Mouse (Mus musculus) MEL (cell line): Measurements from ENCODE around the gene Abl1. TPM values are rescaled to one million over a fixed set of nuclear protein-coding genes. Genes with fewer than 3 reads are reported as not detected.

ENCODE experiments used
- DNase-seq: peaks from one replicate; pipeline ENCODE4 v3.0.0; 2011; ENCODE audit warnings: low read depth, low spot score
- H3K27ac ChIP-seq: 2 replicates; pipeline ENCODE4 v1.5.1; 2012; ENCODE audit warnings: low read depth, mild to moderate bottlenecking, control low read depth, low read length, moderate library complexity; ENCODE audit not compliant: control insufficient read depth
- H3K27me3 ChIP-seq, 2 experiments: fragments of 150-350 bp in 1 of 2; sonication (generic) in 1 of 2; 2 replicates each; pipeline ENCODE4 v1.6.1; 2012; ENCODE audit warnings: low read length in 2 of 2, mild to moderate bottlenecking in 2 of 2, improper control_type of control experiment in 1 of 2, moderate library complexity in 1 of 2; ENCODE audit not compliant: insufficient read depth in 2 of 2, control insufficient read depth in 1 of 2
- H3K36me3 ChIP-seq, 2 experiments: 2 replicates each; pipeline ENCODE4 v1.6.1; 2012 to 2014; ENCODE audit warnings: low read length in 2 of 2, improper control_type of control experiment in 1 of 2, inconsistent platforms in 1 of 2, mild to moderate bottlenecking in 1 of 2; ENCODE audit not compliant: insufficient read depth in 2 of 2, control insufficient read depth in 1 of 2
- H3K4me1 ChIP-seq, 2 experiments: fragments of 150-350 bp in 1 of 2; sonication (generic) in 1 of 2; 2 replicates each; pipeline ENCODE4 v1.6.1; 2012; ENCODE audit warnings: low read length in 2 of 2, improper control_type of control experiment in 1 of 2, mild to moderate bottlenecking in 1 of 2; ENCODE audit not compliant: insufficient read depth in 2 of 2, control insufficient read depth in 1 of 2
- H3K4me3 ChIP-seq, 2 experiments: fragments of 150-350 bp in 1 of 2; sonication (generic) in 1 of 2; 2 replicates each; pipeline ENCODE4 v1.5.1; 2012; ENCODE audit warnings: low read depth in 2 of 2, low read length in 2 of 2, mild to moderate bottlenecking in 2 of 2, moderate library complexity in 2 of 2, control low read depth in 1 of 2, improper control_type of control experiment in 1 of 2; ENCODE audit not compliant: control insufficient read depth in 1 of 2, insufficient read depth in 1 of 2
- H3K79me2 ChIP-seq: 2 replicates; pipeline ENCODE4 v1.6.1; 2012; ENCODE audit warnings: mild to moderate bottlenecking, low read length, moderate library complexity; ENCODE audit not compliant: control insufficient read depth, poor library complexity, insufficient read depth
- H3K9ac ChIP-seq: 2 replicates; pipeline ENCODE4 v1.6.1; 2012; ENCODE audit warnings: low read depth, mild to moderate bottlenecking, control low read depth, low read length, moderate library complexity; ENCODE audit not compliant: control insufficient read depth, poor library complexity, severe bottlenecking
- H3K9me3 ChIP-seq: fragments of 150-350 bp; sonication (generic); replicated peaks from 2 replicates; pipeline ENCODE4 v1.6.1; 2012; ENCODE audit warnings: mild to moderate bottlenecking, low read length, improper control_type of control experiment, moderate library complexity; ENCODE audit not compliant: insufficient read depth
- BHLHE40 ChIP-seq: IDR thresholded peaks from 2 replicates; pipeline ENCODE4 v1.6.1; 2012; ENCODE audit warnings: low read depth, mild to moderate bottlenecking, inconsistent platforms, low read length, improper control_type of control experiment, borderline replicate concordance
- CHD1 ChIP-seq: IDR thresholded peaks from 2 replicates; pipeline ENCODE4 v1.6.1; 2012; ENCODE audit warnings: low read depth, mild to moderate bottlenecking, inconsistent platforms, low read length, improper control_type of control experiment
- ETS1 ChIP-seq: IDR thresholded peaks from 2 replicates; pipeline ENCODE4 v1.6.1; 2012; ENCODE audit warnings: low read depth, mild to moderate bottlenecking, inconsistent platforms, low read length, improper control_type of control experiment, moderate library complexity
- GATA1 ChIP-seq: IDR thresholded peaks from 2 replicates; pipeline ENCODE4 v1.6.1; 2011; ENCODE audit warnings: low read depth, low read length, improper control_type of control experiment
- HCFC1 ChIP-seq: IDR thresholded peaks from 2 replicates; pipeline ENCODE4 v1.6.1; 2012; ENCODE audit warnings: low read depth, mild to moderate bottlenecking, inconsistent platforms, low read length, improper control_type of control experiment, moderate library complexity
- JUND ChIP-seq: IDR thresholded peaks from 2 replicates; pipeline ENCODE4 v1.6.1; 2011; ENCODE audit warnings: low read depth, mild to moderate bottlenecking, improper control_type of control experiment, low read length
- MEF2A ChIP-seq: IDR thresholded peaks from 2 replicates; pipeline ENCODE4 v1.6.1; 2014; ENCODE audit warnings: low read depth, mild to moderate bottlenecking, inconsistent platforms, low read length, improper control_type of control experiment; ENCODE audit not compliant: poor library complexity, insufficient replicate concordance, severe bottlenecking; ENCODE audit errors: extremely low read depth
- MYC ChIP-seq: IDR thresholded peaks from 2 replicates; pipeline ENCODE4 v1.6.1; 2011; ENCODE audit warnings: low read depth, mild to moderate bottlenecking, low read length, improper control_type of control experiment, moderate library complexity
- NRF1 ChIP-seq: IDR thresholded peaks from 2 replicates; pipeline ENCODE4 v1.6.1; 2014; ENCODE audit warnings: low read depth, mild to moderate bottlenecking, inconsistent platforms, low read length, improper control_type of control experiment, moderate library complexity; ENCODE audit not compliant: poor library complexity, insufficient read depth, severe bottlenecking
- POLR2AphosphoS5 ChIP-seq: IDR thresholded peaks from 2 replicates; pipeline ENCODE4 v1.6.1; 2012; ENCODE audit warnings: low read depth, borderline replicate concordance, mild to moderate bottlenecking, inconsistent platforms, low read length, moderate library complexity, mixed read lengths
- RCOR1 ChIP-seq: IDR thresholded peaks from 2 replicates; pipeline ENCODE4 v1.6.1; 2012; ENCODE audit warnings: low read depth, mild to moderate bottlenecking, inconsistent platforms, low read length, improper control_type of control experiment
- UBTF ChIP-seq: IDR thresholded peaks from 2 replicates; pipeline ENCODE4 v1.6.1; 2012; ENCODE audit warnings: low read depth, mild to moderate bottlenecking, inconsistent platforms, low read length, improper control_type of control experiment, moderate library complexity, borderline replicate concordance; ENCODE audit not compliant: insufficient read depth
- USF1 ChIP-seq: IDR thresholded peaks from 2 replicates; pipeline ENCODE4 v1.6.1; 2014; ENCODE audit warnings: low read depth, mild to moderate bottlenecking, inconsistent platforms, low read length, improper control_type of control experiment, moderate library complexity
- ZKSCAN1 ChIP-seq: IDR thresholded peaks from 2 replicates; pipeline ENCODE4 v1.6.1; 2012; ENCODE audit warnings: low read depth, mild to moderate bottlenecking, inconsistent platforms, low read length, improper control_type of control experiment, moderate library complexity
- ZMIZ1 ChIP-seq: IDR thresholded peaks from 2 replicates; pipeline ENCODE4 v1.6.1; 2012; ENCODE audit warnings: low read depth, mild to moderate bottlenecking, inconsistent platforms, low read length, improper control_type of control experiment, moderate library complexity
- ZNF384 ChIP-seq: IDR thresholded peaks from 2 replicates; pipeline ENCODE4 v1.6.1; 2012; ENCODE audit warnings: low read depth, mild to moderate bottlenecking, inconsistent platforms, low read length, improper control_type of control experiment
- polyA plus RNA-seq, 2 experiments: library from polyadenylated mRNA; stranded (reverse) in 1 of 2; unstranded in 1 of 2; fragments of >175 nt in 1 of 2; fragments of >200 nt in 1 of 2; gene quantifications; 2 replicates each; pipeline versions ENCODE4 v1.2.1 to v1.2.4; 2012; ENCODE audit warnings: low replicate concordance in 2 of 2, low read depth in 1 of 2; ENCODE audit not compliant: insufficient read length in 2 of 2, insufficient read depth in 1 of 2, missing spikeins in 1 of 2
- total RNA-seq: library from RNA; depleted of rRNA; stranded (reverse); fragments of 300-350 nt; gene quantifications from 2 replicates; pipeline ENCODE4 v1.2.3, GENCODE M21; 2012

Gene Abl1
- total and polyA plus RNA-seq, 3 experiments: 21.3 to 47.1 TPM; not detected in 1

- TF ChIP-seq UBTF (no peak), MYC (no peak), RCOR1 (no peak), CHD1 (no peak)
- no peaks in the 10 kb centered on the region for H3K27me3 ChIP-seq
- no peak overlapping the region for H3K4me3 ChIP-seq
- DNase-seq: no peak
- H3K27ac ChIP-seq: no peak overlapping the region
- peaks cover 4 to 14% of the 10 kb centered on the region in 2 experiments for H3K4me1 ChIP-seq
- no peaks in the 10 kb centered on the region for H3K9me3 ChIP-seq
- H3K79me2 ChIP-seq: peaks cover 31% of the 10 kb centered on the region
- no peak overlapping the region for H3K9ac ChIP-seq
- peaks cover 0 to 10% of the 10 kb centered on the region in 2 experiments; a peak in 2 of 4 replicates for H3K36me3 ChIP-seq
Observed at GRCm38 (mm10) chr2:31767815-31768214, 79.6 kb downstream of the Abl1 start.

GRCm38 (mm10) chr2:31769115-31769514 is 80.9 kb downstream of the Abl1 start:
- peaks cover 29% of the 10 kb centered on the region for H3K79me2 ChIP-seq
- no peak overlapping the region for H3K9ac ChIP-seq
- H3K4me3 ChIP-seq: no peak overlapping the region
- no peaks in the 10 kb centered on the region for H3K9me3 ChIP-seq
- H3K4me1 ChIP-seq: peaks cover 4 to 6% of the 10 kb centered on the region in 2 experiments; a peak in 3 of 4 replicates
- DNase-seq: no peak
- H3K27me3 ChIP-seq: no peaks in the 10 kb centered on the region
- H3K36me3 ChIP-seq: peaks cover 0 to 2% of the 10 kb centered on the region in 2 experiments; a peak in 2 of 4 replicates
- no peak overlapping the region for H3K27ac ChIP-seq
- TF ChIP-seq ETS1: no peak
- TF ChIP-seq ZMIZ1: no peak
- TF ChIP-seq CHD1: no peak
- no peak for TF ChIP-seq ZNF384
- no peak for TF ChIP-seq NRF1
- no peak for TF ChIP-seq ZKSCAN1
- no peak for TF ChIP-seq BHLHE40
- no peak for TF ChIP-seq USF1
- no peak for TF ChIP-seq JUND
- TF ChIP-seq POLR2AphosphoS5: no peak
- no peak for TF ChIP-seq GATA1
- no peak for TF ChIP-seq HCFC1
- TF ChIP-seq MEF2A: no peak
- no peak for TF ChIP-seq UBTF
- TF ChIP-seq, all 39 proteins: peak for 0
